Mouse (Mus musculus): ENCODE results near the gene Shf. TPM values are rescaled to one million over a fixed set of nuclear protein-coding genes. Genes with fewer than 3 reads are reported as not detected.

Shf gene
- total RNA-seq, 2 experiments from 2014 or later: 64.8 to 72.7 TPM

DNA sequence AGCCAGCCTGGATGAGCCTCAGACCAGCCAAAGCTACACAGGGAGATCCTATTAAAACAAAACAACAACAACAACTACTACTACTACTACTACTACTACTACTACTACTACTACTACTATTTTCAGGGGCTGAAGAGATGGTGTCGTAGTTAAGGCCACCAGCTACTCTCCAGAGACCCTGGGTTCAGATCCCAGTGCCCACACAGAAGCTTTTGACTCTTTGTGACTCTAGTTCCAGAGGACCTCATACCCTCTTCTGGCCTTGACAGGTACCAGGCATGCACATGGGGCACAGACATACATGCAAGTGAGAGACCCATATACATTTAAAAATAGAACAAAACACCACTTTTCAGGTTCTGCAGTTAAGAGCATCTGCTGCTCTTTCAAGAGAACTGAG, 3.6 kb upstream of the Shf start:
- intact Hi-C loops (cut with DNase I): no loop called here

DNA sequence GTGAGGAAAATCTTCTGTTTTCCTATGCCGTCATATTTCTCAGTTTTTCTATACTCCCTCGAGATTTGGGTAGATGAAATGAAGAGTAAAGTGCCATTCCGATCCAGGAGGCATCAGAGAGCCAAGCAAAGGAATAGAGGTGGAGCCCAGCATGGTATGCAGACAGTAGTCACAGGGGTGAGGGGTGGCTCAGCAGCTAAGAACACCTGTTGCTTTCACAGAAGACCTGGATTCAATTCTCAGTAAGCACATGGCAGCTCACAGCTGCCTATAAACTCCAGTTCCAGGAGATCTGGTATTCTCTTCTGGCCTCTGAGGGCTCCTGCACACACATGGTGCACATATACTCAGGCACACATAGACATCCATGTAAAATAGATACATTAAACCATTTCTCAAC, 3.1 kb upstream of the Shf start:
- intact Hi-C loops (cut with DNase I): no loop called here
- no peak for DNase-seq (ENCODE audit: extremely low spot score in 1 of 2, low spot score in 2 of 2)

More for the DNA sequence above, 3.6 kb upstream of the Shf start:
- DNase-seq (ENCODE audit: extremely low spot score in 1 of 2, low spot score in 2 of 2): no peak

DNA sequence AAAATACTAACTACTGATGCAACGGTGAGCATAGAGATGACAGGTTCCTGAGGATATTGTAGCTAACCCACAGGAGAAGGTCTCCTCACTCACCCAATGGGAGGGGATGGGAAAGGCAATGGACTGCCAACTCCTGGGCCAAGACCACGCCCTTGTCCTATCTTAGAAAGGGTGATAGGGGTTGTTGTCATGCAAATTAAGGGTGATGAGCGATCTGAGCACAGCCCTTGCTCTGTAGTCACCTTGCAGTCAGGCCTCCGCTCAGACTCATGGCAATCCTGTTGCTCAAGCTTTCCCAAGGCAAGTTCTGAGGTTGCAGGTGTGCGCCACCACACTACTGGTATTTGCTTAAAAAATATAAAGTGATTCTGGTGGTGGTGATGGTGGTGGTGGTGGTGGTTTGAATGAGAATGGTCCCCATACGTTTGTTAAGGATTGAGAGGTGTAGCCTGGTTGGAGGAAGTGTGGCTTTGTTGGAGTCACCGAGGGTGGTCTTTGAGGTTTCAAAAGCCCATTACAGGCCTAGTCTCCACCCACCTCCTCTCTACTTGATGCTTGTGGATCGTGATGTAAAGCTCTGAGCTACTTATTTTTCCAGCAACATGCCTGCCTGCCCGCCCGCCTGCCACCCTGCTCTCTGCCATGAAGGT, 1.3 kb upstream of the Shf start:
- DNase-seq (ENCODE audit: extremely low spot score in 1 of 2, low spot score in 2 of 2): no peak
- intact Hi-C loops (cut with DNase I): no loop called here

DNA sequence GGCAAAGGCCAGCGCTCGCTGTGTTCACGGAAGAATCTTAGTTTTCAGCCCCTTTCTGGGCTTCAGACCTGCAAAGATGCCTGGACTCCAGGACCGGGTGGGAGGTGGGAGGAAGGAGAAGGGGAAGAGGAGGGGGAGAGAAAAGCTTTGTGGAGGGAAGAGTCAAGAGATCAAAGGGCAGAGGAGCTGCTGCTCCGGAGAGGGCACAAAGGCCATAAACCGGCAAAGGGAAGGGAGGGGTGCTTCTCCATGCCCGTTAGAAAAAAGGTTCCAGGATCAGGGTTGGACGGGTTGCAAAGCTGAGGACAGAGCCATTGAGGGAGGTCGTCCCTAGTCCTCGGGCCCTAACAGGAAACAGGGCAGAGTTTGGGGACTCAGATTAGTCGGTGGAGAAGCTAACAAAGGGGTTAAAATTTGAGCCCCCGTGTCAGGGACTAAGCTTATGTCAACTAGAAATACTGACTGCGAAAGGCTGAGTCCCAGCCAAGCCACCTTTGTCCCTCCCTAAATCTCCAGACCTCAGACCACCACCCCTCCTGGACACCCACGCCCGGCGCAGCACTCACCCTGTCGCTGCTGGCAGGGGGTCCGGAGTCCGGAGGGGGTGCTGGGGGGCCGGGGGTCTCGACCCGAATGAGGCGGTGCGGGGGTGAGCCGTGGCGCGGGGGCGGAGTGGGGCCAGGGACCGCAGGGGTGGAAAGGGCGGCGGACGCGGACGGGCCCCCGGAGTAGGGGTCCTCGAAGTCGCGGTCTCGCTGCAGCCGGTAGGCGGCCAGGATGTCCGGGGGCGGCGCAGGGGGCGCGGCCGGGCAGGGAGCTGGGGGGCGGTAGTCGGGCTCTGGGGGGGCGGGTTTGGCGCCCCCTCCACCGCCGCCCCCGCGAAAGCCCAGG, 636 bp downstream of the Shf start:
- intact Hi-C loops (cut with DNase I): loop anchor here (2.0 kb wide), 1 partner anchor 20 kb away; no protein-coding TSS in a partner anchor
- DNase-seq (ENCODE audit: extremely low spot score in 1 of 2, low spot score in 2 of 2): peak in 1 of 2 experiments; percentile 82

- intact Hi-C loops (cut with DNase I): loop anchor here (2.0 kb wide), 1 partner anchor 19 kb away; no protein-coding TSS in a partner anchor
- no peak for DNase-seq (ENCODE audit: extremely low spot score in 1 of 2, low spot score in 2 of 2)
Measured at GRCm38 (mm10) chr2:122367701-122368080, 1.3 kb downstream of the Shf start.

GRCm38 (mm10) chr2:122367181-122367580, 1.8 kb downstream of the Shf start:
- intact Hi-C loops (cut with DNase I): no loop called here
- DNase-seq (ENCODE audit: extremely low spot score in 1 of 2, low spot score in 2 of 2): peak in 1 of 2 experiments; percentile 18

DNA sequence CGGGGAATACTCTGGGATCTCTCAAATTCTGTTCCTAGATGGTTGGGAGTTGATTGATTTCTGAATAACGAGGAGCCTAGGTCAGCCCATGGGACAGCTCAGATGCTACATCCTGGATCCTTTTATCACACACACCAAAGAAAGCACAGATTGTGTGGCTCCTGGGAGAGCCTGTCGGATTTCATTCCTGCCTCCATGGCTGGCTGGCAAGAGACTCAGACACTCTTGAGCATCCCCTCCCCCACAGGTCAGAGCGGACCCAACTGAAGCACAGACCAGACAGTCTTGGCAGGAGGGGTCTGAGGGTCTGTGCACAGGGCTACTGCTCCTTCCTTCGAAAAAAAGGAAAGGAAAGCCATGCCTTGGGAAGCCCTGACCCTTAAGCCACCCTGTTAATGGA, 2.3 kb downstream of the Shf start:
- intact Hi-C loops (cut with DNase I): no loop called here
- no peak for DNase-seq (ENCODE audit: extremely low spot score in 1 of 2, low spot score in 2 of 2)

DNA sequence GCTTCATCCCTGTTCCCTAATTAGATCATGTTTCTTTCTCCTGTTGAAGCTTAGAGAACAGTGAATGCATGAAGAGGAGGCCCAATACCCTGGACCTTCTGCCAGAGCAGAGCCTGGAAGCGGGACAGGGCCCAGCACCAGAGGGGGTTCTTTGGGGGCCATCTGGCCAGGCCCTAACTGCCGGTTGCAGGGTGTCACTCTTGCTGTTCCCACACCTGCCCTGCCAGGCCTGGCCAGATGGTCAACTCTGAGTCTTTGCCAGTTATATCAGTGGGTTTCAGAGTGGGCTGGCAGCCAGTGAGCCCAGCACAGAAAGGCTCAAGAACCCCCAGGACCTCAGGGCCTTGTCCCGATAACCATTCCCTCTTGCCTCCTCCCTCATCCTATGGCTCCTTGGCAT, 2.9 kb downstream of the Shf start:
- DNase-seq (ENCODE audit: extremely low spot score in 1 of 2, low spot score in 2 of 2): peak in 1 of 2 experiments; percentile 20
- intact Hi-C loops (cut with DNase I): no loop called here

GRCm38 (mm10) chr2:122365244-122365866, 3.6 kb downstream of the Shf start:
- intact Hi-C loops (cut with DNase I): no loop called here
- no peak for DNase-seq (ENCODE audit: extremely low spot score in 1 of 2, low spot score in 2 of 2)

GRCm38 (mm10) chr2:122364352-122364944, 4.5 kb downstream of the Shf start:
- intact Hi-C loops (cut with DNase I): no loop called here

DNA sequence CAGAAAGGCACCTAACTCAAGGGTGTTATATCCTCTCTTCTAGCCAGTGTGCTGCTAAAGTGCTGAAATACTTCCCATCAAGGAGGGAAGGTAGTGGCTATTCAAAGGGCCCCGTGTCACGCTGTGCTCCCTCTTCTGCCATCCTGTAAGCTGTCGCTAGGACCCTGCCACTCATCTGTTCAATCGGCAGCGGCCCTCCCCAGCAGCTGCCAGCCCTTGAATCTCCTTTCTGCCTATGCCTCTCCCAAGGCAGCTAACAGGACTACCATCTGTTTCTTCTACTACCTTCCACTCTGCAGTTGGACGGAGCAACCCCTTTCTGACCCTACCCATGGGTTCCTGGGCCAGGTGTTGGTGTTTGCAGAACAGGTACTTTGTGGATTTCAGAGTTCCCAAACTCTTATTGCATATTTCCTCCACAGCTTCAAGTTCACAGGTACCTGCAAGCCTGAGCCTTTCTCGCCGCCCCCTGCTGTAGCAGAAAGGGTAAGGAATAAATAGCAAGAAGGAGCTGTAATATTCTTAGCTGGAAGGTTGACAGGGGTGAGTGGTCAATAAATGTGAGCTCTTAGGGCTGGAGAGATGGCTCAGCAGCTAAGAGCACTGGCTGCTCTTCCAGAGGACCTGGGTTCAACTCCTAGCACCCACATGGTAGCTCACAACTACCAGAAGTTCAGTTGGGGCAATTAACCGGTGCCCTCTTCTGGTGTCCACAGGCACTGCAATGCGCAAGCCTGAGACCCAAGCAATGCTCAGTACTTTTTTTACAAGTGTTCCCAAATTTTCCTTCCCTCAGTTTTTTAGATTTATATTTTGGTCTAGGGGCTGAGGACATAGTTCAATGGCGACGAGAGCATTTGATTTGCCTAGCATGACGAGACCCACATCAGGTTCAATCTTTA, 6.1 kb downstream of the Shf start:
- DNase-seq (ENCODE audit: extremely low spot score in 1 of 2, low spot score in 2 of 2): no peak
- intact Hi-C loops (cut with DNase I): no loop called here

More at GRCm38 (mm10) chr2:122364352-122364944, 4.5 kb downstream of the Shf start:
- no peak for DNase-seq (ENCODE audit: extremely low spot score in 1 of 2, low spot score in 2 of 2)

- no peak for DNase-seq (ENCODE audit: extremely low spot score in 1 of 2, low spot score in 2 of 2)
- intact Hi-C loops (cut with DNase I): no loop called here
Measured at GRCm38 (mm10) chr2:122361868-122362621, 6.9 kb downstream of the Shf start.

DNA sequence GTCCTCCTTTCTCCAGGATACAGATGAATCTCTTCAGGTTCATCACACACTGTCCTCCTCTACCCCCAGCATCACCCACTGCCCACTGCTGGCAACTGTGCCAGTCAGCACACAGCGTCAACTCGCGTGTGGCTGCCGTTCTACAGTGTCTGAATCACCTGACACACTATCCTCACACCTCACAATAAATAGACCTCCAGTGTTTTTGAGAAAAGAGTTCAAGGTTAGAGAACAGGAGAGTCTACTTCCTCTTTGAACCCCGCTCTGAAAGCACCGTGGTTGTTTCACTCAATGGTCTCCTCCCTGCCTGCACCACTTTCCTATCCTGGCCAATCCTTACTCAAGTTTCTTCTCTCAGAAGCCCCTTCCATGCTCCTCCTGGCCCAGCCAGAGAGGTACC, 7.8 kb downstream of the Shf start:
- no peak for DNase-seq (ENCODE audit: extremely low spot score in 1 of 2, low spot score in 2 of 2)
- intact Hi-C loops (cut with DNase I): no loop called here

DNA sequence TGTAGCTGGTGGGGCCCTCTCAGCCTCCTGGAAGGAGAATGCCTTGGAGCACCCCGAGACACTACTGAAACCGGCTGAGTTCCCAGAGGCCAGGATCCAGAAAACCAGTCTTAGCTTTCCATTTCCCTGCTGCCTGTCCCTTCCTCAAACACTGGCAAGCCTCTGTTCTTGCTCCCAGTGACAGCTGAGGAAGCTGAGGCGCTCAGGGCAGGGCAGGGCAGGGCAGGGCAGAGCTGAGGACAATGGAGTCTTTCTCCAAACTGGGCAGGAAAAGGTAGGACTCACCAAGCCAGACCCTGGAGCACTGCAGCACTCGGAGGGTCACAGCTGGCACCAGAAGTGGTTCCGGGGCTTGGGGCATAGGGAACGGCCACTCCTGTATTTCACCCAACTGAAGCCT, 8.7 kb downstream of the Shf start:
- DNase-seq (ENCODE audit: extremely low spot score in 1 of 2, low spot score in 2 of 2): no peak
- intact Hi-C loops (cut with DNase I): no loop called here

DNA sequence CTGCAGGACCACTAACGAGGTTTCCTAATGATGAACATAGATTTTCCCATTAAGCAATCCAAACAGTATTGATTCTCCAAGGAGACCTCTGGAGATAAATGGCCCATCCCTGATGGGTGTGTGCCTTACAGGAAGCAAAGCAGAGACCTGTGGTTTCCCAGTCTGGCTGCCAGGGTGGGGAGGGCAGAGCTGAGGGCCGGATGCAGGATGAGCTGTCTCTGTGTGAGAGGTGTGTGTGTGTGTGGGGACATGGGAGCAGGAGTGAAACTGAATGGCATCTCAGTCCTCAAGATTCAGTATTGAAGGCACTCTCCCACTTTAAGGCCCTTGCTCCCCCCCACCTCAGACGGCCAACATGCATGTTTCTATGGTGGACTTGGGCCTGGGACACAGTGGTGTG, 12.8 kb downstream of the Shf start:
- intact Hi-C loops (cut with DNase I): no loop called here
- no peak for DNase-seq (ENCODE audit: extremely low spot score in 1 of 2, low spot score in 2 of 2)

GRCm38 (mm10) chr2:122355389-122355788, 13.6 kb downstream of the Shf start:
- intact Hi-C loops (cut with DNase I): no loop called here
- DNase-seq (ENCODE audit: extremely low spot score in 1 of 2, low spot score in 2 of 2): no peak

DNA sequence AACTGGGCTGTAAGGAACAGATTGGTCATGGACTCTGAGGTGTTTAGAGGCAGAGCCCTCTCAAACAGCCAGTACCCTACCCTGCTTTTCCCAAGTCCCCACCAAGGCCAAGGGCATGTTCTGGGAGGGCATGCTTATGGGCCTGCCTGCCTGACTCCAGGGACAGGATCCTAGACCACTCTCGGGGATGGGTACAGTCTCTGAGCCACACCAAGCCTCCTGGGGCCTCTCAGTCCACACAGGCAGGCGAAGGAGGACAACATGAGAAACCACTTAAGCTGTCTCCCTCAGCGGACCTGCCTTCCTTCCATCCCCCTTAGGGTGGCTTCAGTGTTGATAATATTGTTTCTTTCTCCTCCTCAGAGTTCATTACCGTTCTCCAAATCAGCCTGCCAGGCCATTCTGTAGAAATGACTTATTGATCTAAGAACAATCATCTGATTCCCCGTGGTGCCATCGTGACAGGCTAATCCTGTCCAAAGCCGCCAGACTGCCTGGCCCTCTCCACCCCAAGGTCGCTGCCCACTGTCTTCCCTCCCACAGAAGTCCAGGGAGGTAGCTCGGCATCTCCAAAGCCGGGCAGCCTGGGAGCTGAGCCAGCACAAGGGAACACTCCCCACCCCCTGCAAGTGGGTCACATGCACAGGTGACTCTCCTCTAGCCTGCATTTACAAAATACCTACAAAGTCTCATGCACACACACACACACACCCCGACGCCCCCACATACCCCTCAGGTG, 14.6 kb downstream of the Shf start:
- intact Hi-C loops (cut with DNase I): no loop called here
- DNase-seq (ENCODE audit: extremely low spot score in 1 of 2, low spot score in 2 of 2): no peak
